Mouse (Mus musculus) intestine, embryonic 15.5 days (tissue): Measurements from ENCODE around the gene Exd2. TPM values are rescaled to one million over a fixed set of nuclear protein-coding genes. Genes with fewer than 3 reads are reported as not detected.
A peak's percentile ranks its signal among the peaks of the same experiment; 100 is the strongest.

Experiments used
- ATAC-seq: fragments of 200-750 bp; cut with Nextera tagmentation; 2 replicates; pipeline ENCODE4 v1.8.0; 2017; ENCODE audit warnings: moderate TSS enrichment, moderate library complexity
- H3K27ac ChIP-seq: fragments of 300-500 bp; sonication (generic); 2 replicates; pipeline ENCODE4 v1.5.1; 2015; ENCODE audit warnings: mild to moderate bottlenecking, inconsistent platforms
- H3K27me3 ChIP-seq: fragments of 300-500 bp; sonication (generic); replicated peaks from 2 replicates; pipeline ENCODE4 v1.6.1; 2015; ENCODE audit warnings: inconsistent platforms
- H3K36me3 ChIP-seq: fragments of 300-500 bp; sonication (generic); 2 replicates; pipeline ENCODE4 v1.6.1; 2015; ENCODE audit warnings: inconsistent platforms
- H3K4me1 ChIP-seq: fragments of 300-500 bp; sonication (generic); replicated peaks from 2 replicates; pipeline ENCODE4 v1.6.1; 2015; ENCODE audit warnings: inconsistent platforms
- H3K4me2 ChIP-seq: fragments of 300-500 bp; sonication (generic); replicated peaks from 2 replicates; pipeline ENCODE4 v1.6.1; 2015; ENCODE audit warnings: mild to moderate bottlenecking, inconsistent platforms
- H3K4me3 ChIP-seq: fragments of 300-500 bp; sonication (generic); replicated peaks from 2 replicates; pipeline ENCODE4 v1.5.1; 2015; ENCODE audit warnings: inconsistent platforms
- H3K9ac ChIP-seq: fragments of 300-500 bp; sonication (generic); 2 replicates; pipeline ENCODE4 v1.6.1; 2015; ENCODE audit warnings: inconsistent platforms
- H3K9me3 ChIP-seq: fragments of 300-500 bp; sonication (generic); 2 replicates; pipeline ENCODE4 v1.6.1; 2016; ENCODE audit warnings: inconsistent platforms
- WGBS: fragments of 180-500 bp; shearing (Covaris S2); methylation state at CpG from one replicate; pipeline ENCODE4 v1.1.7; 2015; 5-methylcytosine and 5-hydroxymethylcytosine counted together
- polyA plus RNA-seq: library from polyadenylated mRNA; unstranded; fragments of >200 nt; fragmentation: Nextera tagmentation; extraction: Ambion mirVana; gene quantifications from 2 replicates; pipeline ENCODE4 v1.2.1, GENCODE M21; 2015

Exd2 gene
- polyA plus RNA-seq = 22.4 and 23.1 TPM in 2 replicates

- Histone ChIP-seq H3K9ac (peak within 1 kb of the TSS; percentile 76), H3K4me3 (peak within 1 kb of the TSS; percentile 89), H3K4me1 (no peaks in the 10 kb centered on the region; the same call in 1 of the 2 replicates), H3K4me2 (peak within 1 kb of the TSS; percentile 82), H3K9me3 (no peaks in the 10 kb centered on the region), H3K36me3 (no peaks in the 10 kb centered on the region), H3K27me3 (no peaks in the 10 kb centered on the region), H3K27ac (peak within 1 kb of the TSS; percentile 83)
- ATAC-seq = peak; percentile 99
- WGBS = under 1% methylated on average over 45 of the region's 45 CpGs
Observed at GRCm38 (mm10) chr12:80462942-80463651, at the start of gene Exd2. Exd2 (plus strand) TSS chr12:80463095.

- Histone ChIP-seq H3K27me3 (no peaks in the 10 kb centered on the region), H3K27ac (no peak overlapping the region), H3K4me1 (no peaks in the 10 kb centered on the region), H3K9ac (no peak overlapping the region), H3K9me3 (peaks cover 6% of the 10 kb centered on the region; the same call in 1 of the 2 replicates), H3K36me3 (peaks cover 4% of the 10 kb centered on the region; the same call in 1 of the 2 replicates), H3K4me3 (no peak overlapping the region), H3K4me2 (no peak overlapping the region)
- no peak for ATAC-seq
- WGBS = 88% methylated on average over 2 of the region's 2 CpGs
Observed at GRCm38 (mm10) chr12:80415100-80415499, 47.8 kb upstream of the Exd2 start.

- 85% methylated on average over 3 of the region's 3 CpGs for WGBS
- no peak overlapping the region for H3K27ac ChIP-seq
Observed at GRCm38 (mm10) chr12:80427683-80428082, 35.2 kb upstream of the Exd2 start.

GRCm38 (mm10) chr12:80433266-80433665, 29.6 kb upstream of the Exd2 start:
- Histone ChIP-seq H3K9me3 (no peaks in the 10 kb centered on the region), H3K4me1 (peaks cover 11% of the 10 kb centered on the region; the same call in 1 of the 2 replicates), H3K9ac (no peak overlapping the region), H3K36me3 (no peaks in the 10 kb centered on the region), H3K4me3 (no peak overlapping the region), H3K27me3 (no peaks in the 10 kb centered on the region), H3K27ac (peak overlapping the region; percentile 44), H3K4me2 (no peak overlapping the region)
- 56% methylated on average over 4 of the region's 4 CpGs for WGBS
- no peak for ATAC-seq

More at GRCm38 (mm10) chr12:80427683-80428082, 35.2 kb upstream of the Exd2 start:
- Histone ChIP-seq H3K9ac (no peak overlapping the region), H3K9me3 (no peaks in the 10 kb centered on the region), H3K36me3 (0 out of 2 replicates have a peak, but pooled peaks cover 2% of the 10 kb centered on the region), H3K4me3 (no peak overlapping the region), H3K27me3 (no peaks in the 10 kb centered on the region), H3K4me1 (no peaks in the 10 kb centered on the region), H3K4me2 (no peak overlapping the region)
- no peak for ATAC-seq

- ATAC-seq = peak; percentile 2; the same call in 1 of the 2 replicates
Observed at GRCm38 (mm10) chr12:80434601-80434960, 28.3 kb upstream of the Exd2 start.

GRCm38 (mm10) chr12:80434961-80435691, 27.8 kb upstream of the Exd2 start:
- WGBS = under 1% methylated on average over 54 of the region's 64 CpGs
- Histone ChIP-seq H3K4me3 (peak overlapping the region; percentile 97), H3K27ac (peak overlapping the region; percentile 97)

More at GRCm38 (mm10) chr12:80434601-80434960, 28.3 kb upstream of the Exd2 start:
- Histone ChIP-seq H3K36me3 (no peaks in the 10 kb centered on the region), H3K4me2 (peak overlapping the region; percentile 76), H3K27ac (peak overlapping the region; percentile 97), H3K4me3 (peak overlapping the region; percentile 97), H3K9ac (peak overlapping the region; percentile 94), H3K9me3 (no peaks in the 10 kb centered on the region), H3K27me3 (no peaks in the 10 kb centered on the region), H3K4me1 (peaks cover 11% of the 10 kb centered on the region; the same call in 1 of the 2 replicates)
- 4% methylated on average over 10 of the region's 10 CpGs for WGBS

GRCm38 (mm10) chr12:80435887-80436286, 27.0 kb upstream of the Exd2 start:
- H3K4me2 ChIP-seq = peak overlapping the region; percentile 76
- H3K36me3 ChIP-seq = no peaks in the 10 kb centered on the region
- H3K27me3 ChIP-seq = no peaks in the 10 kb centered on the region
- no peaks in the 10 kb centered on the region for H3K9me3 ChIP-seq
- peak; percentile 24 for ATAC-seq
- peak overlapping the region; percentile 97 for H3K4me3 ChIP-seq
- H3K9ac ChIP-seq = peak overlapping the region; percentile 94
- peaks cover 11% of the 10 kb centered on the region; the same call in 1 of the 2 replicates for H3K4me1 ChIP-seq
- H3K27ac ChIP-seq = peak overlapping the region; percentile 97
- WGBS = under 1% methylated on average over 10 of the region's 10 CpGs

More at GRCm38 (mm10) chr12:80434961-80435691, 27.8 kb upstream of the Exd2 start:
- no peaks in the 10 kb centered on the region for H3K9me3 ChIP-seq
- no peaks in the 10 kb centered on the region for H3K36me3 ChIP-seq
- H3K4me1 ChIP-seq = peaks cover 11% of the 10 kb centered on the region; the same call in 1 of the 2 replicates
- peak overlapping the region; percentile 76 for H3K4me2 ChIP-seq
- no peaks in the 10 kb centered on the region for H3K27me3 ChIP-seq
- peak; percentile 81 for ATAC-seq
- peak overlapping the region; percentile 94 for H3K9ac ChIP-seq

GRCm38 (mm10) chr12:80436336-80436976, 26.4 kb upstream of the Exd2 start, which contains the start of gene Dcaf5:
Dcaf5 (minus strand) TSS chr12:80436601.
- H3K27ac ChIP-seq = peak within 1 kb of the TSS; percentile 97
- WGBS = under 1% methylated on average over 71 of the region's 79 CpGs
- peak; percentile 85 for ATAC-seq

GRCm38 (mm10) chr12:80437051-80437675, 25.7 kb upstream of the Exd2 start:
- no peaks in the 10 kb centered on the region for H3K27me3 ChIP-seq
- H3K4me2 ChIP-seq = peak overlapping the region; percentile 76
- WGBS = 51% methylated on average over 4 of the region's 4 CpGs
- ATAC-seq = no peak
- peak overlapping the region; percentile 94 for H3K9ac ChIP-seq
- H3K27ac ChIP-seq = peak overlapping the region; percentile 97
- peaks cover 11% of the 10 kb centered on the region; the same call in 1 of the 2 replicates for H3K4me1 ChIP-seq
- peak overlapping the region; percentile 97 for H3K4me3 ChIP-seq
- H3K9me3 ChIP-seq = no peaks in the 10 kb centered on the region
- H3K36me3 ChIP-seq = no peaks in the 10 kb centered on the region

More at GRCm38 (mm10) chr12:80436336-80436976, 26.4 kb upstream of the Exd2 start, which contains the start of gene Dcaf5:
- H3K4me2 ChIP-seq = peak within 1 kb of the TSS; percentile 76
- no peaks in the 10 kb centered on the region for H3K9me3 ChIP-seq
- H3K4me3 ChIP-seq = peak within 1 kb of the TSS; percentile 97
- peak within 1 kb of the TSS; percentile 94 for H3K9ac ChIP-seq
- H3K27me3 ChIP-seq = no peaks in the 10 kb centered on the region
- no peaks in the 10 kb centered on the region for H3K36me3 ChIP-seq
- H3K4me1 ChIP-seq = peaks cover 11% of the 10 kb centered on the region; the same call in 1 of the 2 replicates

- Histone ChIP-seq H3K4me1 (peaks cover 7% of the 10 kb centered on the region; the same call in 1 of the 2 replicates), H3K4me3 (no peak overlapping the region), H3K4me2 (no peak overlapping the region), H3K36me3 (no peaks in the 10 kb centered on the region), H3K9ac (no peak overlapping the region), H3K9me3 (no peaks in the 10 kb centered on the region), H3K27ac (no peak overlapping the region), H3K27me3 (no peaks in the 10 kb centered on the region)
- no peak for ATAC-seq
- WGBS = 78% methylated on average over 2 of the region's 2 CpGs
Observed at GRCm38 (mm10) chr12:80440957-80441356, 21.9 kb upstream of the Exd2 start.

- Histone ChIP-seq H3K27me3 (no peaks in the 10 kb centered on the region), H3K9ac (no peak overlapping the region), H3K4me2 (no peak overlapping the region), H3K4me1 (no peaks in the 10 kb centered on the region), H3K27ac (no peak overlapping the region), H3K9me3 (no peaks in the 10 kb centered on the region), H3K4me3 (no peak overlapping the region), H3K36me3 (no peaks in the 10 kb centered on the region)
- WGBS = 84% methylated on average over 9 of the region's 9 CpGs
- no peak for ATAC-seq
Observed at GRCm38 (mm10) chr12:80444525-80445109, 18.3 kb upstream of the Exd2 start.
